Mouse (Mus musculus) limb, embryonic 10.5 days (tissue): Measurements from ENCODE around the gene Aatf. TPM values are rescaled to one million over a fixed set of nuclear protein-coding genes. Genes with fewer than 3 reads are reported as not detected.

ENCODE experiments used
- DNase-seq: peaks from one replicate; pipeline ENCODE4 v3.0.0-alpha.2; 2017; ENCODE audit warnings: low spot score
- H3K27ac ChIP-seq: fragments of 300-500 bp; sonication (generic); 2 replicates; pipeline ENCODE4 v1.5.1; 2016; ENCODE audit warnings: mild to moderate bottlenecking
- H3K27me3 ChIP-seq: fragments of 300-500 bp; sonication (generic); 2 replicates; pipeline ENCODE4 v1.6.1; 2016; ENCODE audit warnings: low read depth, mild to moderate bottlenecking; ENCODE audit not compliant: poor library complexity, severe bottlenecking
- H3K36me3 ChIP-seq: fragments of 300-500 bp; sonication (generic); 2 replicates; pipeline ENCODE4 v1.6.1; 2016; ENCODE audit warnings: mild to moderate bottlenecking, moderate library complexity
- H3K4me1 ChIP-seq: fragments of 300-500 bp; sonication (generic); 2 replicates; pipeline ENCODE4 v1.6.1; 2016
- H3K4me3 ChIP-seq: fragments of 300-500 bp; sonication (generic); 2 replicates; pipeline ENCODE4 v1.5.1; 2016; ENCODE audit warnings: mild to moderate bottlenecking, moderate library complexity
- H3K9me3 ChIP-seq: fragments of 300-500 bp; sonication (generic); replicated peaks from 2 replicates; pipeline ENCODE4 v1.6.1; 2016; ENCODE audit warnings: mild to moderate bottlenecking
- WGBS: fragments of 180-500 bp; shearing (Covaris S2); methylation state at CpG from one replicate; pipeline ENCODE4 v1.1.7; 2016; 5-methylcytosine and 5-hydroxymethylcytosine counted together
- polyA plus RNA-seq: library from polyadenylated mRNA; unstranded; fragments of >200 nt; fragmentation: Nextera tagmentation; extraction: Ambion mirVana; gene quantifications from 2 replicates; pipeline ENCODE4 v1.2.1, GENCODE M21; 2016

The Aatf gene
- polyA plus RNA-seq, 1 experiment from 2014 or later: 52.5 TPM

GRCm38 (mm10) chr11:84464571-84464970, 48.8 kb downstream of the Aatf start:
- H3K27ac ChIP-seq: no peak overlapping the region
- H3K4me1 ChIP-seq: 0 out of 2 replicates have a peak, but pooled peaks cover 5% of the 10 kb centered on the region
- H3K9me3 ChIP-seq: no peaks in the 10 kb centered on the region
- peaks cover 15% of the 10 kb centered on the region for H3K36me3 ChIP-seq
- no peak for DNase-seq
- WGBS: 50% methylated on average over 5 of the region's 5 CpGs
- no peak overlapping the region for H3K4me3 ChIP-seq
- H3K27me3 ChIP-seq: no peaks in the 10 kb centered on the region

GRCm38 (mm10) chr11:84453901-84454300, 59.4 kb downstream of the Aatf start:
- Histone ChIP-seq H3K4me3 (no peak overlapping the region), H3K36me3 (no peaks in the 10 kb centered on the region; the same call in 1 of the 2 replicates), H3K27ac (no peak overlapping the region), H3K9me3 (no peaks in the 10 kb centered on the region), H3K27me3 (no peaks in the 10 kb centered on the region), H3K4me1 (0 out of 2 replicates have a peak, but pooled peaks cover 3% of the 10 kb centered on the region)
- DNase-seq: no peak
- 90% methylated on average over 7 of the region's 7 CpGs for WGBS

- Histone ChIP-seq H3K36me3 (peaks cover 29% of the 10 kb centered on the region), H3K27ac (no peak overlapping the region), H3K27me3 (no peaks in the 10 kb centered on the region), H3K9me3 (no peaks in the 10 kb centered on the region), H3K4me1 (no peaks in the 10 kb centered on the region), H3K4me3 (no peak overlapping the region)
- DNase-seq: no peak
- WGBS: 89% methylated on average over 4 of the region's 4 CpGs
Measured at GRCm38 (mm10) chr11:84442554-84443331, 70.6 kb downstream of the Aatf start.

- Histone ChIP-seq H3K4me1 (no peaks in the 10 kb centered on the region), H3K27me3 (no peaks in the 10 kb centered on the region), H3K27ac (no peak overlapping the region), H3K9me3 (no peaks in the 10 kb centered on the region), H3K4me3 (no peak overlapping the region), H3K36me3 (peaks cover 23% of the 10 kb centered on the region)
- 95% methylated on average over 3 of the region's 3 CpGs for WGBS
- DNase-seq: no peak
Measured at GRCm38 (mm10) chr11:84440402-84440801, 72.9 kb downstream of the Aatf start.

- 76% methylated on average over 6 of the region's 6 CpGs for WGBS
- H3K4me1 ChIP-seq: no peaks in the 10 kb centered on the region
- H3K36me3 ChIP-seq: 0 out of 2 replicates have a peak, but pooled peaks cover 8% of the 10 kb centered on the region
- H3K4me3 ChIP-seq: no peak overlapping the region
- H3K27me3 ChIP-seq: no peaks in the 10 kb centered on the region
- DNase-seq: no peak
- H3K9me3 ChIP-seq: no peaks in the 10 kb centered on the region
- H3K27ac ChIP-seq: no peak overlapping the region
Measured at GRCm38 (mm10) chr11:84434879-84435278, 78.4 kb downstream of the Aatf start.

- peaks cover 12% of the 10 kb centered on the region for H3K4me1 ChIP-seq
- H3K9me3 ChIP-seq: no peaks in the 10 kb centered on the region
- no peak overlapping the region for H3K27ac ChIP-seq
- no peak for DNase-seq
- H3K4me3 ChIP-seq: no peak overlapping the region
- WGBS: 73% methylated on average over 4 of the region's 4 CpGs
- H3K36me3 ChIP-seq: 0 out of 2 replicates have a peak, but pooled peaks cover 4% of the 10 kb centered on the region
- H3K27me3 ChIP-seq: no peaks in the 10 kb centered on the region
Measured at GRCm38 (mm10) chr11:84430336-84430735, 83.0 kb downstream of the Aatf start.

GRCm38 (mm10) chr11:84429581-84429980, 83.7 kb downstream of the Aatf start:
- no peaks in the 10 kb centered on the region for H3K9me3 ChIP-seq
- no peak overlapping the region for H3K27ac ChIP-seq
- H3K4me3 ChIP-seq: no peak overlapping the region
- 33% methylated on average over 1 of the region's 1 CpGs for WGBS
- no peaks in the 10 kb centered on the region for H3K27me3 ChIP-seq
- H3K4me1 ChIP-seq: peaks cover 12% of the 10 kb centered on the region
- peaks cover under 1% of the 10 kb centered on the region; the same call in 1 of the 2 replicates for H3K36me3 ChIP-seq
- peak; percentile 57 for DNase-seq

GRCm38 (mm10) chr11:84426633-84426998, 86.7 kb downstream of the Aatf start:
- Histone ChIP-seq H3K4me1 (peaks cover 35% of the 10 kb centered on the region), H3K36me3 (no peaks in the 10 kb centered on the region; the same call in 1 of the 2 replicates), H3K4me3 (no peak overlapping the region), H3K27me3 (no peaks in the 10 kb centered on the region), H3K9me3 (no peaks in the 10 kb centered on the region), H3K27ac (no peak overlapping the region)
- WGBS: 94% methylated on average over 5 of the region's 5 CpGs
- no peak for DNase-seq

- H3K27me3 ChIP-seq: no peaks in the 10 kb centered on the region
- H3K27ac ChIP-seq: no peak overlapping the region
- no peak overlapping the region for H3K4me3 ChIP-seq
- peaks cover 36% of the 10 kb centered on the region for H3K4me1 ChIP-seq
- no peak for DNase-seq
- WGBS: 67% methylated on average over 13 of the region's 13 CpGs
- H3K9me3 ChIP-seq: no peaks in the 10 kb centered on the region
- H3K36me3 ChIP-seq: no peaks in the 10 kb centered on the region; the same call in 1 of the 2 replicates
Measured at GRCm38 (mm10) chr11:84425736-84426632, 87.3 kb downstream of the Aatf start.

- peaks cover 27% of the 10 kb centered on the region for H3K4me1 ChIP-seq
- 95% methylated on average over 6 of the region's 6 CpGs for WGBS
- H3K27ac ChIP-seq: no peak overlapping the region
- no peaks in the 10 kb centered on the region for H3K9me3 ChIP-seq
- no peak for DNase-seq
- no peak overlapping the region for H3K4me3 ChIP-seq
- H3K36me3 ChIP-seq: no peaks in the 10 kb centered on the region; the same call in 1 of the 2 replicates
- no peaks in the 10 kb centered on the region for H3K27me3 ChIP-seq
Measured at GRCm38 (mm10) chr11:84420779-84421178, 92.5 kb downstream of the Aatf start.

- WGBS: 65% methylated on average over 6 of the region's 6 CpGs
- Histone ChIP-seq H3K9me3 (no peaks in the 10 kb centered on the region), H3K27me3 (peaks cover 16% of the 10 kb centered on the region), H3K36me3 (no peaks in the 10 kb centered on the region), H3K4me3 (no peak overlapping the region), H3K27ac (peak overlapping the region; percentile 68), H3K4me1 (peaks cover 35% of the 10 kb centered on the region)
- DNase-seq: peak; percentile 47
Measured at GRCm38 (mm10) chr11:84413111-84413510, 100.2 kb downstream of the Aatf start.

- 29% methylated on average over 12 of the region's 12 CpGs for WGBS
- no peaks in the 10 kb centered on the region for H3K36me3 ChIP-seq
- peaks cover 16% of the 10 kb centered on the region for H3K27me3 ChIP-seq
- H3K4me1 ChIP-seq: peaks cover 35% of the 10 kb centered on the region
- no peaks in the 10 kb centered on the region for H3K9me3 ChIP-seq
- DNase-seq: peak; percentile 56
- peak overlapping the region; percentile 68 for H3K27ac ChIP-seq
- H3K4me3 ChIP-seq: no peak overlapping the region
Measured at GRCm38 (mm10) chr11:84412201-84412934, 101.0 kb downstream of the Aatf start.
